Mouse (Mus musculus): ENCODE results near the gene Cdr2l.

DNA sequence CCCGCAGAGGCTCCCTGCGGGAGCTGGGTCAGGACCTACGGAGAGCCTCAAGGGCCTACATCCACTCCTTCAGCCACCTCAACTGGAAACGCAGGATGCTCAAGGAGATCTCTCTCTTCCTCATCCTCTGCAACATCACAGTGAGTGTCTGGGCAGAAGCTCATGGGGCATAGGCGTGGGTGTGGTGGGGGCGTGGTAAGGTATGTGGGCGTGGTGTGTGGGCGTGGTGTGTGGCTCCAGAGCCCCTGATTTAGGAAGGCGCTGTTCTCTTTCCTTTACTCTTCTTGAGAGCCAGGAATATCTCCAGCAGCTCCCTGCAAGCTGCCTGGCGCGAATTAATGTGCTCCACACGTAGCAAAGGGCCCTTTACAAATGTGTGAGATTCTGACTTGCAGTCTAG is 36.7 kb upstream of the Cdr2l start:
- TF ChIP-seq POLR2A (IDR thresholded peaks at IDR 0.05; ENCODE audit: control insufficient read depth, extremely low read depth, insufficient read depth, low read length, poor library complexity) (no peak), CTCF (IDR thresholded peaks at IDR 0.05; ENCODE audit: borderline replicate concordance, control insufficient read depth, extremely low read depth, insufficient read depth, low read length, poor library complexity) (no peak)

Measured in thymus, adult 2 months (tissue).